Mouse (Mus musculus): ENCODE measurements around the gene Ppfibp2. TPM values are rescaled to one million over a fixed set of nuclear protein-coding genes. Genes with fewer than 3 reads are reported as not detected.

The Ppfibp2 gene
- polyA plus RNA-seq, 1 experiment from 2014 or later, result 7.7 TPM

DNA sequence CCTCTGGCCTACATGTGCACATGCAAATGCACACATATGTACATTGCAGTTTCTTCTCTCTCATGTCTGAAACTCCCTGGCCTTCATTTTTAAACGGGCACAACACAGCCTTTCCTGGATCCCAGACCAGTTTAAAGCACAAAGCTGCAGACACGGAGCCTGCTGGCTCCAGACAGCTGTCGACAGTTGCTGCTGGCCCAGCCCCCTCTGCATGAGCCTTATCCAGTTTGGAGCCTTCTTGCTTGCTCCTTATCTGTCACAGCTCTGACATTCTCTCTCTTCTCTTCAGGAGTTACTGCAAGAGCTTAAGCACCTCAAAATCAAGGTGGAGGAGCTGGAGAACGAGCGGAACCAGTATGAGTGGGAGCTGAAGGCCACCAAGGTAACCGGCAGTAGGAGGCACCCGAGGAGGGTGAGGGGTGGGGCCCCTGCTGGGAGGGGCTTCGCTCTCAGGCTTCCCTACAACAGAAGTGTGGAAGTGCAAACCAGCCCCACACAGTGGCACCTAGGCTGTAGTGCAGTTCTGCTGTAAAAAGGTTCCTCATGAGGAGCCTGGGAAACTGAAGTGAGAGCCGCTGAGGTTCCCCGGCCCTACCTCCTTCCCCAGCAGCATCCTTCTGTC, 113.6 kb downstream of the Ppfibp2 start:
- DNase-seq (peak; percentile 72), ATAC-seq (peak; percentile 86)
- Histone ChIP-seq H3K36me3 (replicated peaks; ENCODE audit: insufficient read depth, low read length) (0 out of 2 replicates have a peak, but pooled peaks cover 2% of the 10 kb centered on the region), H3K4me3 (ENCODE audit: low read depth, low read length) (no peak overlapping the region), H3K27me3 (ENCODE audit: insufficient read depth, low read length) (no peaks in the 10 kb centered on the region), H3K9me3 (ENCODE audit: low read length) (no peaks in the 10 kb centered on the region), H3K9ac (replicated peaks) (no peak overlapping the region), H3K27ac (ENCODE audit: low read depth) (no peak overlapping the region), H3K4me1 (ENCODE audit: insufficient read depth) (0 out of 2 replicates have a peak, but pooled peaks cover 2% of the 10 kb centered on the region), H3K4me2 (ENCODE audit: low read depth, low read length) (peak overlapping the region; percentile 20; the same call in 1 of the 2 replicates)
- 11% methylated on average over 10 of the region's 10 CpGs for WGBS (ENCODE audit: insufficient replicate concordance)
- TF ChIP-seq CTCF (IDR thresholded peaks at IDR 0.05; ENCODE audit: low read depth), result peak; percentile 69
- no peak for TF ChIP-seq EP300 (IDR thresholded peaks at IDR 0.05; ENCODE audit: low read depth)

DNA sequence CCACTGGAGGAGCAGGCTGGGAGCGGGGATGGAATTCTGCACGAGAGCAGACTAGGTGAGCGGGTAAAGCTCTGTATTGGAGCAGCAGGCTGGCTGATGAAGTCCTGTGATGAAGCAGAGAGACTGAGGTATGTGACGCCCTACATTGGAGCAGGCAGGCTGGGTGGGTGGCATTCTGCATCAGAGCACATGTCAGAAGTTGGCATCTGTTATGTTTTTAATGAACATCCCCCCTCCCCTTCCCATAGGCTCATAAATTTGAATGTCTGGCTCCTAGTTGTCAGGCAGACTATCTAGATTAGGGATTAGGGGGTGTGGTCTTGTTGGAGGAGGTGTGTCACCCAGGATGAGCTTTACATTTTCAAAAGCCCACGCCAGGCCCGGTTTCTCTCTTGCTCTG, 117.7 kb downstream of the Ppfibp2 start:
- Histone ChIP-seq H3K9ac (replicated peaks) (no peak overlapping the region), H3K27me3 (ENCODE audit: insufficient read depth, low read length) (no peaks in the 10 kb centered on the region), H3K36me3 (replicated peaks; ENCODE audit: insufficient read depth, low read length) (no peaks in the 10 kb centered on the region; the same call in 1 of the 2 replicates), H3K9me3 (ENCODE audit: low read length) (no peaks in the 10 kb centered on the region), H3K27ac (ENCODE audit: low read depth) (no peak overlapping the region), H3K4me1 (ENCODE audit: insufficient read depth) (no peaks in the 10 kb centered on the region), H3K4me2 (ENCODE audit: low read depth, low read length) (no peak overlapping the region), H3K4me3 (ENCODE audit: low read depth, low read length) (no peak overlapping the region)
- ATAC-seq (no peak), DNase-seq (no peak)
- TF ChIP-seq EP300 (IDR thresholded peaks at IDR 0.05; ENCODE audit: low read depth), result no peak
- no peak for TF ChIP-seq CTCF (IDR thresholded peaks at IDR 0.05; ENCODE audit: low read depth)
- WGBS (ENCODE audit: insufficient replicate concordance), result 67% methylated on average over 6 of the region's 6 CpGs

DNA sequence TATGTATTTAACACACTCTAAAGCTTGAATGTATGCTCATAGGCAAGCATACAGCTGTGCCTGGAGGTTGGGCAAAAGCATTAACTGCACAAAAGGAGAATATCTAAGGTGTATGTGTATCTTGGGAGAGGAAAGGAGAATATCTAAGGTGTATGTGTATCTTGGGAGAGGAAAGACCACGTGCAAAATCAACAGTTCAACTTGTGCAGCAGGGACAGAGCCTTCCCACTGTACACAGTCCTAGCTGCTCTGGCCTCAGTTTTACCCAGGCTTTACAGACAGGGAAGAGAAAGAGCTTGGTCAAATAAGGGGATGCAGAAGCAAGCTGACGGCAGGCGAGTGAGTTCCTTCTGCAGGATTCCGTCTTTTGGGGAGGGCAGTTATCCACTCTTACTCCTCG, 119.1 kb downstream of the Ppfibp2 start:
- TF ChIP-seq EP300 (IDR thresholded peaks at IDR 0.05; ENCODE audit: low read depth), result no peak
- TF ChIP-seq CTCF (IDR thresholded peaks at IDR 0.05; ENCODE audit: low read depth), result no peak
- no peak overlapping the region for H3K27ac ChIP-seq (ENCODE audit: low read depth)
- H3K4me2 ChIP-seq (ENCODE audit: low read depth, low read length), result no peak overlapping the region
- ATAC-seq, result no peak
- no peaks in the 10 kb centered on the region; the same call in 1 of the 2 replicates for H3K36me3 ChIP-seq (replicated peaks; ENCODE audit: insufficient read depth, low read length)
- H3K27me3 ChIP-seq (ENCODE audit: insufficient read depth, low read length), result no peaks in the 10 kb centered on the region
- DNase-seq, result no peak
- no peak overlapping the region for H3K9ac ChIP-seq (replicated peaks)
- H3K4me3 ChIP-seq (ENCODE audit: low read depth, low read length), result no peak overlapping the region
- WGBS (ENCODE audit: insufficient replicate concordance), result 77% methylated on average over 5 of the region's 5 CpGs
- H3K9me3 ChIP-seq (ENCODE audit: low read length), result no peaks in the 10 kb centered on the region
- no peaks in the 10 kb centered on the region for H3K4me1 ChIP-seq (ENCODE audit: insufficient read depth)

DNA sequence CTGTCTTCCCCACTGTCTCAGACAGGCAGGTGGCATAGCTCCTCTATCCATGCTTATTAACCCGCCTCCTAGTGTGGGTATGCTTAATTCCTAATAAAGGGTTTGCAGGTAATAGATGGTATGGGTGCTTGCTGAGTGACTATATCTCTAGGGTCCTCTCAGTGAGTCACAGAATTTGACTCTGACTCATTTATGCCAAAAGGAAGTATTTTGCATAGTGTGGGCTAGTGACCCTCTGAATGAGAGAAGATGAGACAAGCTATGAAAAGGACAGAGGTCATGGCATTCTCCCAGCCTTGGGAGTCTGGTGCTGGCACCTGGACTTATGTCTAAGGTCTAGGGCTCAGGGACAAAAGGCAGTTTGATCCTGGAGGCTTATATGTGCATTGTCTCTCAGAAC, 125.8 kb downstream of the Ppfibp2 start:
- ATAC-seq, result no peak
- H3K27me3 ChIP-seq (ENCODE audit: insufficient read depth, low read length), result no peaks in the 10 kb centered on the region
- no peak overlapping the region for H3K27ac ChIP-seq (ENCODE audit: low read depth)
- H3K9me3 ChIP-seq (ENCODE audit: low read length), result no peaks in the 10 kb centered on the region
- H3K36me3 ChIP-seq (replicated peaks; ENCODE audit: insufficient read depth, low read length), result peaks cover 10% of the 10 kb centered on the region
- H3K4me2 ChIP-seq (ENCODE audit: low read depth, low read length), result no peak overlapping the region
- H3K4me1 ChIP-seq (ENCODE audit: insufficient read depth), result no peaks in the 10 kb centered on the region
- TF ChIP-seq CTCF (IDR thresholded peaks at IDR 0.05; ENCODE audit: low read depth) (no peak), EP300 (IDR thresholded peaks at IDR 0.05; ENCODE audit: low read depth) (no peak)
- H3K9ac ChIP-seq (replicated peaks), result no peak overlapping the region
- 86% methylated on average over 1 of the region's 1 CpGs for WGBS (ENCODE audit: insufficient replicate concordance)
- no peak for DNase-seq
- H3K4me3 ChIP-seq (ENCODE audit: low read depth, low read length), result no peak overlapping the region

DNA sequence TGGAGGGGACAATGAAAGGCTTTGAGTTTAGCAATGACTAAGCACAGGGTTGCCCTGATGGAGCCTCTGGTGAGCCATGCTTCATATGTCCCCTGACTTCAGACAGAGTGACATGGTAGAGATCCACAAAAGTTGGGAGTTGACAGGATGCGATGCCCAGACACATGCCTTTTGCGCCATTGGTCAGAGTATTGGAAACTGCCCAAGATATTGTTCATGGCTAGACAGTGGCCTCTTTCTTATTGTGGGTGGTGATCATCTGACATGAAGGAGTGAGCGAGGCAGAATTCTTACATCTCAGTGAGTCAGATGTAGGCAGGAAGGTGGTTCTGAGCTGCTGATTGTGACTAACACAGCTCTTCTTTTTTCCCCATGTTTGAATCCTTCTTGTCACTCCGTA, 127.5 kb downstream of the Ppfibp2 start:
- 88% methylated on average over 4 of the region's 4 CpGs for WGBS (ENCODE audit: insufficient replicate concordance)
- H3K27me3 ChIP-seq (ENCODE audit: insufficient read depth, low read length), result no peaks in the 10 kb centered on the region
- no peak overlapping the region for H3K27ac ChIP-seq (ENCODE audit: low read depth)
- H3K9me3 ChIP-seq (ENCODE audit: low read length), result no peaks in the 10 kb centered on the region
- H3K4me2 ChIP-seq (ENCODE audit: low read depth, low read length), result no peak overlapping the region
- TF ChIP-seq EP300 (IDR thresholded peaks at IDR 0.05; ENCODE audit: low read depth), result no peak
- no peak overlapping the region for H3K9ac ChIP-seq (replicated peaks)
- H3K4me1 ChIP-seq (ENCODE audit: insufficient read depth), result no peaks in the 10 kb centered on the region
- peaks cover 15% of the 10 kb centered on the region for H3K36me3 ChIP-seq (replicated peaks; ENCODE audit: insufficient read depth, low read length)
- ATAC-seq (no peak), DNase-seq (no peak)
- no peak overlapping the region for H3K4me3 ChIP-seq (ENCODE audit: low read depth, low read length)

DNA sequence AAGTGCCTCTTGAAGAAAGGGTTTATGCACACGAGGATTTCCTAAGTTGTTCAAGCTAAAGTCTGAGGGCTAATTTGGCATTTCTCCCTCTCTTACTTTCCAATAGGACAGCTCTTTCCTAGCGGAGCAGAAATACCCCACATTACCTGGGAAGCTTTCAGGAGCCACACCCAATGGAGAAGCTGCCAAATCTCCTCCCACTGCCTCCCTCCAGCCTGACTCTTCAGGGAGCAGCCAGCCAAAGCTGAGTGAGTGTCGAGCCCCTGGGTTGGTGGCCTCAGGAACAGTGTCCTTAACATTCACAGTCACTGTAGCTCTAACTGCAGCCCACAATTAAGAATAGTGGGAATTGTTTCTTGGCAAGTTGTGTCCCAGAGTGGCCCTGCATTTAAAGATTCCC, 132.5 kb downstream of the Ppfibp2 start:
- H3K9me3 ChIP-seq (ENCODE audit: low read length), result no peaks in the 10 kb centered on the region
- H3K36me3 ChIP-seq (replicated peaks; ENCODE audit: insufficient read depth, low read length), result peaks cover 19% of the 10 kb centered on the region
- no peak overlapping the region for H3K9ac ChIP-seq (replicated peaks)
- no peak overlapping the region for H3K4me2 ChIP-seq (ENCODE audit: low read depth, low read length)
- H3K27me3 ChIP-seq (ENCODE audit: insufficient read depth, low read length), result no peaks in the 10 kb centered on the region
- DNase-seq (no peak), ATAC-seq (no peak)
- no peaks in the 10 kb centered on the region for H3K4me1 ChIP-seq (ENCODE audit: insufficient read depth)
- 66% methylated on average over 3 of the region's 3 CpGs for WGBS (ENCODE audit: insufficient replicate concordance)
- H3K27ac ChIP-seq (ENCODE audit: low read depth), result no peak overlapping the region
- no peak for TF ChIP-seq CTCF (IDR thresholded peaks at IDR 0.05; ENCODE audit: low read depth)
- H3K4me3 ChIP-seq (ENCODE audit: low read depth, low read length), result no peak overlapping the region
